Mouse (Mus musculus) retina, postnatal 7 days (tissue): Measurements from ENCODE around the gene Kcnb1.

ENCODE experiments used
- DNase-seq: peaks from one replicate; pipeline ENCODE4 v3.0.0-alpha.2; 2012; ENCODE audit warnings: low read depth, low spot score

Gene Kcnb1

GRCm38 (mm10) chr2:167129608-167129955, 60.4 kb downstream of the Kcnb1 start:
- no peak for DNase-seq

- no peak for DNase-seq
Measured at GRCm38 (mm10) chr2:167128699-167129607, 61.0 kb downstream of the Kcnb1 start.

GRCm38 (mm10) chr2:167127404-167127803, 62.6 kb downstream of the Kcnb1 start:
- no peak for DNase-seq

- no peak for DNase-seq
Measured at GRCm38 (mm10) chr2:167125781-167126180, 64.2 kb downstream of the Kcnb1 start.

- no peak for DNase-seq
Measured at GRCm38 (mm10) chr2:167123936-167124335, 66.0 kb downstream of the Kcnb1 start.

GRCm38 (mm10) chr2:167122737-167123136, 67.2 kb downstream of the Kcnb1 start:
- DNase-seq, result no peak

GRCm38 (mm10) chr2:167121996-167122395, 68.0 kb downstream of the Kcnb1 start:
- no peak for DNase-seq

GRCm38 (mm10) chr2:167121228-167121627, 68.7 kb downstream of the Kcnb1 start:
- DNase-seq, result no peak

- DNase-seq, result no peak
Measured at GRCm38 (mm10) chr2:167120186-167120830, 69.6 kb downstream of the Kcnb1 start.

GRCm38 (mm10) chr2:167118046-167118445, 71.9 kb downstream of the Kcnb1 start:
- DNase-seq, result no peak

GRCm38 (mm10) chr2:167112737-167113136, 77.2 kb downstream of the Kcnb1 start:
- peak; percentile 84 for DNase-seq

GRCm38 (mm10) chr2:167112259-167112658, 77.7 kb downstream of the Kcnb1 start:
- peak; percentile 94 for DNase-seq

GRCm38 (mm10) chr2:167109506-167109905, 80.4 kb downstream of the Kcnb1 start:
- no peak for DNase-seq

- no peak for DNase-seq
Measured at GRCm38 (mm10) chr2:167103546-167103945, 86.4 kb downstream of the Kcnb1 start.

- no peak for DNase-seq
Measured at GRCm38 (mm10) chr2:167101743-167102441, 88.1 kb downstream of the Kcnb1 start.

- DNase-seq, result no peak
Measured at GRCm38 (mm10) chr2:167094688-167095087, 95.3 kb downstream of the Kcnb1 start.

GRCm38 (mm10) chr2:167093171-167093900, 96.6 kb downstream of the Kcnb1 start:
- no peak for DNase-seq

GRCm38 (mm10) chr2:167090271-167090670, 99.7 kb downstream of the Kcnb1 start:
- DNase-seq, result no peak

- DNase-seq, result no peak
Measured at GRCm38 (mm10) chr2:167086836-167087235, 103.1 kb downstream of the Kcnb1 start.

GRCm38 (mm10) chr2:167086092-167086491, 103.9 kb downstream of the Kcnb1 start:
- DNase-seq, result no peak

GRCm38 (mm10) chr2:167081639-167082038, 108.3 kb downstream of the Kcnb1 start:
- DNase-seq, result no peak

GRCm38 (mm10) chr2:167081135-167081534, 108.8 kb downstream of the Kcnb1 start:
- no peak for DNase-seq
